Mouse (Mus musculus): ENCODE measurements around the gene Tubb4b.

Gene Tubb4b

GRCm38 (mm10) chr2:25173821-25174220 lies 50.7 kb downstream of the Tubb4b start:
- no peak for DNase-seq (ENCODE audit: extremely low spot score, low read depth, low spot score)

GRCm38 (mm10) chr2:25172629-25173028 lies 51.9 kb downstream of the Tubb4b start:
- DNase-seq (ENCODE audit: extremely low spot score, low read depth, low spot score) = no peak

Data from hindlimb bud, embryonic 11.5 days (tissue).